Mouse (Mus musculus) c-Kit-positive CD71-positive TER-119-negative erythroid progenitor cells, embryonic 14.5 days (primary cell): ENCODE results near the gene Pak3.
"Not testable (repeated sequence)": the region's sequence is repeated elsewhere in the genome, so short reads cannot be mapped to it uniquely, and the experiment has no call there.

Experiments used
- DNase-seq: peaks from one replicate; pipeline ENCODE4 v3.0.0-alpha.2; 2013; ENCODE audit warnings: low read depth

Gene Pak3

DNA sequence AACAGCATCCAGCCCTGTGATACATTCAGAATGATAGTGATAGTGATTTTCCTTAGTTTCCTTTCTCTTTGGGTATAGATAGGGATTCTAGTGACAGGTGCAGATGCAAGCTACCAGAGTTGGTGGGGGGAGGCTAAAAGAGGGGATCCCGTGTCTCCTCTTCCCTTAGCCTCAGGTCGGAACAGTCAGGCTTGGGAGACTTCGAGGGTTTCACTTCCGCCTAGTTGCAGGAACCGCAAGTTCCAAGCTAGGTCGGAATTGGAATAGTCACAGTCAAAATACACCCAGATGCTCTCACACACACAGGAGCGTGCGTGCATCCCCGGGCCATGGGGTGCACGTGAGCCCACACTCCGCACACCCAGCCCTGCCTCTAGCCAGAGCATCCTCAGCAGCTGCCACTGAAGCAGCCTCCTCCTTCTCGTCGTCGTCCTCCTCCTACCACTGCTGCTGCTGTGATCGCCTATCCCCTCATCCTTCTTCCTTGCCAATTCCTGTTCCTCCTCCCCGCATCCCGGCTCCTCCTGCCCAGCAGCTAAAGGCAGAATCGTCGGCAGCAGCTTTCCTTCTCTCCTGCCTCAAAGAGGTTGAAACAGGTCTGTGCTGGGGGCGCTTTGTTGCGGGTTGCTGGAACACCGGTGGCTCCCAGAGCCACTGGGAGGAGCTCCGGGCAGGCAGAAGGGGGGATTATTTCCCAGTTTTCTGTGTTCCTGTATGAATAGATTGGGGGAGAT lies at the start of gene Pak3:
Gene Pak3, plus strand, starts transcription at position 424 of the 734 bp plus-strand sequence.
- no peak for DNase-seq

DNA sequence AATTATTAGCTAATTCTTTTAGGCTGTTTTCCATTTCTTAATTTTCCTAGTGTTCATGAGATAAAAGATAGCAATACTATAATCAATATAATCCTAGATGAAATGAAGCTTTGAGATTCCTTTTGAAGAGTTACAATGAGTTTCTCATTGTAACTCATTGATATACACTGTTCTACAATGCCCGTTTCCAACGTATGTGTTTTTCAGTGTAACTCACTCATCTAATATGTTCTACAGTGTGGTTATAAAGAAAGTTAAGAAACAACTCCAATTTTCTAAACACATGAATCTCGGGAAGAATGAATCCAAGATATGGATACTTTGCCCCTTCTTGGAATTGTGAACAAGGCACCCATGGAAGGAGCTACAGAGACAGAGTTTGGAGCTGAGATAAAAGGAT lies 35.5 kb upstream of the Pak3 start:
- no peak for DNase-seq

DNA sequence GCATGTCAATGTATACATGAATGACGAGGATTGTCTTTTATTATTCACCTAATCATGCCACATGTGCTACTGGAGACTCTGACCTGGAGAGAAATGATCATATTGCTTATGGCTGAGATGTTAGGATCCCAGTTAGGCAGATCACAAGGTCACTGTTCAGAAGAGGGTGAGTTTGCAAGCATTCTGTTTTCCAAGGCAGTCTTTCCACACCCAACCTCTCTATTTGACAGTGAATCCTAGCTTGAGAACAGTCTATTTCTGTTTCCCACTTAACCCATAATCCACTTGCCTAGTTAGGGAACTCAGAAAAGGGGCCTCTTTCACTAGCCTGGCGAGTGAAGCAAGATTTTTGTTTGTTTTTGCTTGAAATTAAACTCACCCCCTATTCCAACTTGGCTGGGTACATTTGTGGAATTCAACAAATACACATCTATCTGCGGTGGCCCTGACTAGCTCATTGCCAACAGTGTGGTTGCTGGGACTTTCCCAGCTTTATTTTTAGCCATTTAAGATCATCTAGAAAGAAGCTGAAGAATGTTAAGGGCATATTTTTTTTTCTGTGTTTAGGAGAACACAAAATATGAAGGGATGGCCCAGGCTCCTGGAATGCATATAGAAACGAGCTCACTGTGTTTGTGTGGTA lies 17.2 kb upstream of the Pak3 start:
- no peak for DNase-seq

DNA sequence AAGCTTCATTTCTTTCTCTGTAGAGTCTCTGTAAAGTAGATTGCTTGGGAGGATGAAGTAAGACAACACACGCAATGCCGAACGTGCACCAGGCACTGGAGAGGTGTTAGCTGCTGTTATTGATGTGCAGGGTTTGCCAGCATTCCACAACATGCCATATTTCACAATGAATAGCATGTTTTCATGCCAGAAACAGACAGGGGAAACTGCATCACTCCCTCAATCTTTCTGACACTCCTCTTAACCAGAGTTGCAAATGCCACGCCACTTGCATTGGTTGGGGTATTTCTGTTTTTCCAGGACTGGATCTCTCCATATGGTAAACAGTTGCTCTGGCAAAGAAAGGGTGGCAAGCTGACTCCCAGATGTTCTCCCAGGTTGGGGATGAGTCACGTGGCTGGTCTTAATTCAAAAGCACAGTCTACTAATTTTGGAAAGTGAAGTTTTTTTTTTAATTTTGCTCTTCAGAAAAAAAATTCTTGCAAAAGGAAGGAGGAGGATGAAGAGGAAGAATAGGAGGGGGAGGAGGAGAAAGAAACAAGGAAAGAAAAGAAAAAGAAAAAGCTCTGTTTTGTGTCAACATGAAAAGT lies 16.5 kb upstream of the Pak3 start:
- DNase-seq = no peak

DNA sequence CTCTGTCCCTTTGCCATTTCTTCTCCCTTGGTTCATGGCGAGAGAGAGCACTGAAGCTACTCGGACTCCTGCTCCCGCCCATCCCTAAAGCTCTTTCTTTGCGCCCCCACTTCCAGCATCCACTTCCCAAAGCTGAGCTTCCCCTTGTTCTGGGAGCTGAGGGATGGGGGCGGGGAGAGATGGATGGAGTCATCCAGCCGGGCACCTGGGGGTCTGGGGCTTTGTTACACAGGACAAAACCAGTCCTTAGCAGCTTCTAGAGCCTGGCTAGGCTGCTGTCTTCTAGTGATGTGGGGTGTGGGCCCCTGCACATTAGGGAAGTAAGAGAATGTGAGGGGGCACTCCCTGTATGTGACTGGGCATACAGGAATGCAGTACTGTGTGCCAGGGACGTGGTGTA lies 526 bp downstream of the Pak3 start:
- no peak for DNase-seq

DNA sequence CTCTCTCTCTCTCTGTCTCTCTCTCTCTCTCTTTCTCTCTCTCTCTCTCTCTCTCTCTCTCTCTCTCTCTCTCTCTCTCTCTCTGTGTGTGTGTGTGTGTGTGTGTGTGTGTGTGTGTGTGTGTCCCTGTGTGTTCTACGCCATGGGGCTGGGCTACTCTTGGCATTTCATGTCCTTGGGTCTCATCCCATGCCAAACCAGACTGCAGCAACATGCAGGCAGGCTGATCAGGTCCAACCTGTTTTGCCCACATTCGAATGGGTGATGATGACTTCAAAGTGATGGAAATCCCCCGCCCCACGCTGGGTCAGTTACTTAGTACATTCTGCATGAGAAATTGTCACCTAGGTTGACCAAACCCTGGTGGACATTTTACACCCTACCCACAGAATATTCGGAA lies 1.1 kb downstream of the Pak3 start:
- DNase-seq = not testable (repeated sequence)

DNA sequence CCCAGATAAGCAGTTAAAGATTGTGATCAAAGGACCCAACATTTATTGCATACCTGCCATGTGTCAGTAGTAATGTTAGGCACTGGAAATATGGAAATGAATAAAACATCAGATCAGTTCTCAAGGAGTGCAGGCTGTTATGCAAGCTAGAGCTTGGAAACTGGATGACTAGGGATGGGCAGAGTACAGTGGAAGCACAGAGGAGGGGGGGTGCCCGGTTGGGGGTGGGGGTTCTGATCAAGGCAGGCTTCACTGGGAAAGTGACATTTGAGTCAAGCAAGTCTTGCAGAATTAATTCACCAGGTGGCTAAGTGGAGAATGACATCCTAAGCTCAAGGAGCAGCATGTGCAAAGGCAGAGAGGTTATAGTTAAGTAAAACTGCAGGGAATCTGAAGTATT lies 1.8 kb downstream of the Pak3 start:
- DNase-seq = no peak

DNA sequence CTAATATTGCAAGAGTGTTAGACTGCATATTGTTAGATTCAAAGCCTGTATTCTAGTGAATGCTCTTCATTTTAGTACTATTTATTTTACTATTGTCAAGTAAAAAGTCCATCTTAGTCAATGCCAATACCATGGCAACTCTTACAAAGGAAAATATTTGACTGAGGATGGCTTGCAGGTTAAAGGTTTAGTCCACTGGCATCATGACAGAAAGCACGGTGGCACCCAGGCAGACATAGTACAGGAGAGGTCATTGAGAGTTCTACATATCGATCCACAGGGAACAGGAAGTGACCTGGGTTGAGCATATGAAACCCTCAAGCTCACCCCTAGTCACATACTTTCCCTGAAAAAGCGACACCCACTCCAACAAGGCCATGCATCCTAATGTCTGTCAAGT lies 13.9 kb downstream of the Pak3 start:
- DNase-seq = no peak

DNA sequence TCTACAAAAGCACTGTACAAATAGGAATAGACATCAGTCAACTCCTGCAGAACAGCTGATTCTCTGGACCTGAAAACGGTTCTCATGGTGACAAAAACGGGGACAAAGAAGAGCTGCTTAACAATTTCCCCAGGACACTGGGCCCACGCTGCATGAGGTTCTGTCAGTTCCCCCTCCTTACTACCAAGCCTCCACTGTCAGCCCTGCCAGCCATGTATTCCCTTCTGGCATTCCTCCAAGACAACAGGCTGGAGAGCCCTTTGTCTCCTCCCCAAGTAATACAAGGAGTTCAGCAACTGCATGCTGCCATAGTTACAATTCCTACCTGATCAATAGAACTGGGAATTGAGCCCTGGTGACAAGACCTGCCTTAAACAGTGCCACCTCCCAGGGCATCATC lies 15.2 kb downstream of the Pak3 start:
- DNase-seq = no peak

DNA sequence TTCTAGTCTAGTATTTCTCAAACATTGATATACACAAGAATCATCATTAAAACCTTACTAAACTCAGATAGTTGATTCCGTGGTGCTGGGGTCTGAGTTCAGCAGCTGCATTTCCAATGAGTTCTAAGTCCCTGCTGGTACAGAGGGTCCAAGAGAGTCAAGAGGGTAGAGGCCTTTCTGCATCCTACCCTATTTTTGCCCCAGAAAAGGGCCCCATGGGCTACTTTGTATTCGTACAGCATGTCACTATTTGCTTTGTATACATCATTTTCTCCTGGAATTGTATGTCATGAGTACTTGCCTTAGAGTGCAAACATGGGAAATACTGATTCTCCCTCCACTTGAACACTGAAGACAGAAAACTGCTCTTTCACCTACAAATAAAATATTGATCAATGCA lies 24.4 kb downstream of the Pak3 start:
- no peak for DNase-seq

DNA sequence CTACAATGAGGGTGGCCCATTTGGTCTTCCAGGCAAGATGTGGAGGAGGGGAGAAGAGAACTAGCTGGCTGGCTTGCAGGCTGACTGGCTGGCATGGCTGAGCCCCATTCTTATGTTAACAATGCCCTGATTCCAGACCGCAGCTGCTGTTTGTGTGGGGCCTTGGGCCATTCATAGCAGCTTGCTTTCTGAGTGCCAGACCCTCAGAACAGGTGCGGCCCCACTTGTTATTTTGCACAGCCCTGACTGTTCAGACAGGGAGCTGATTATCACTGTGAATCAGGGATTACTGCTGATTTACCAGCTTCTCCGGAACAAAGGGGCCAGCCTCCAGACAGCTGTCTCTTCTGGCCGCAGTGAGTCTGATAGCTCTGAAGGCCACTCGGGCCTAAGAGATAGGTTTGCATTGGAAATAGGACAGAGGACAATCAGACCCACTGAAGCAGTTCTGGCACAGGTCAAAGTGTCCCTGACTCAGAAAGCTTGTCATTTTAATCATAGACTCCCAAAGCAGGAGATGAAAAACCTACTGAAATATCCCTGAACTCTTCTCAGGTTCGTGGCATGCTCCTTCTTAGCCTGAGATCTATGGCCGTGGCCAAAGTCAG lies 24.9 kb downstream of the Pak3 start:
- DNase-seq = no peak

DNA sequence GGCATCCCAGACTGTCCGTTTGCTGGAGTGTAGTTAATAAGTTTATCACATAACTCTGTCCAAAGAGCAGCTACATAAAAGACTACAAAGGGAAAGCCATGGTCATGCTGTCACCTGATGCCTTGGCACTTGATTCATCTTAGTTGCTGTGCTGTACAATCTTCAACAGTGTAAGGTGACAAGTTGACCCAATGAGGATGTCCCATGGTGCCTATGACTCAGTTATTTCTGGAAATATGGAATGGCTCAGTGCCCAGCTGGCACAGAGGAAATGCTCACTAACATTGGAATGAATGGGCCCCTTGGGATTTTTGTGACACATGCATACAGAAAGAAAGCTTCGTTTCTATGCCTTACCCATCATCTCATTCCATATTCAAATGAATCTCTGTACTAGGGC lies 55.3 kb downstream of the Pak3 start:
- DNase-seq = no peak

DNA sequence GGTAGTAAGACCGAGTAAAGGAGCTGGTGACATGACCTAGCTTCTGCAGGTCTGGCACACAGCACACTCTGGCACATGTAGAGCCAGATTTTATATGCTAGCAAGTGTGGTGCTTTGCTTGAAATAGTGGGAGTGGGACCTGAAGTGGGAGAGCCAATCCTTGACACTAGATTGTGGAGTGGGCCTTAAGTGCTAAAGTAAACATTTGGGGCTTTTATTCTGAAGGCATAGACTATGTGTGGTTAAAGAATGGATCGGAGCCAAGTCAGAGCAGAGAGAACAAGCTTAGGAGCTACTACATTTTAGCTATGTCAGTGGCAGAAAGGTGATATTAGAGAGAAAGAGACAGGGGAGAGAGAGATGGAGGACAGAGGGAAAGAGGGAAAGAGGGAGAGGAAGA lies 61.5 kb downstream of the Pak3 start:
- DNase-seq = no peak

DNA sequence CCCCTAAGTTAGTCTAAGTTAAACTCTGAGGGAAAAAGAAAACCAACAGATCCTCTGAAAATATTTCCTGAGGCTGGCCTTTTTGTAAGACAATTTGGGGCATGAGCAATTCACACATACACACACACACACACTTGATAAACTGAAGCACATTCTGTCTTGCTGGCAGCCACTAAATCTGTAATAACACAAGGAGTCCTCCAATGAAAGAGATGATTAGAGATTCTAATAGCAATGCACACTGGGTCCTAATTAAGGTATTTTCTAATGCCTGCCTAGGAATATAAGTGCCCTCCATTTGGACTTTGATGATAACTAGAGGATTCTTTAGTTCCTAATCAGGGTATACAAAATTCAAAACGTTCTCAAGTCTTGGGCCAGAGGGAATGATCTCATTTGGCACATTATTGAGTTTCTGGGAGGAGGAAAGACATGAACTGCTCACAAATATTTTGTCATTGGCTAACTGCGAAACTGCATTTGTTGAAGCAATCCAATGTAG lies 62.1 kb downstream of the Pak3 start:
- DNase-seq = no peak

DNA sequence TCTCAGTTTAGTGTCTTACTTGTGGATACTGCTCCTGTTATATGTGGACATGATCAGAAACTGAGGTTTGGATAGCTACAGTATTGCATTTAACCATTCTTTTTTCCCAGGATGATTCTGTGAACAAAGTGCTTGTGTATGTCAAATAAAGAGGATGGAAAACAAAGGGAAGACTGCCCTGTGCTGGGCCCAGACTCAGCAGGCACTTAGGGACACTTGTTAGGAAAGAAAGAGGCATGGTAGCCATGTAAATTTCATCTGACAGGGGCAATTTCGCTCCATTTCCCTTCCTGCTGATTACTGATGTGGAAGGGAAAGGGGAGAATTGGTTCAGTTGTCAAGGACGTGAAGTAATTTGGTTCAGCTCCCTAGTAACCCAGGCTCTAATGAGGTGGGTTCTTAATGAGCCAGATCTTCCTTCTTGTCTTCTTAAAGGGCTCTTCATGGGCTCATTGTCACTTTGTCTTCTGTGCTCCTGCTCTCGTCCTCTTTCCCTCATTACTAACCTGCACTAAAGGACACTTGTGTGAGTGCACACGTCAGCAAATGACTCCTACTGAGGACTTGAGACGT lies 88.6 kb downstream of the Pak3 start:
- no peak for DNase-seq

DNA sequence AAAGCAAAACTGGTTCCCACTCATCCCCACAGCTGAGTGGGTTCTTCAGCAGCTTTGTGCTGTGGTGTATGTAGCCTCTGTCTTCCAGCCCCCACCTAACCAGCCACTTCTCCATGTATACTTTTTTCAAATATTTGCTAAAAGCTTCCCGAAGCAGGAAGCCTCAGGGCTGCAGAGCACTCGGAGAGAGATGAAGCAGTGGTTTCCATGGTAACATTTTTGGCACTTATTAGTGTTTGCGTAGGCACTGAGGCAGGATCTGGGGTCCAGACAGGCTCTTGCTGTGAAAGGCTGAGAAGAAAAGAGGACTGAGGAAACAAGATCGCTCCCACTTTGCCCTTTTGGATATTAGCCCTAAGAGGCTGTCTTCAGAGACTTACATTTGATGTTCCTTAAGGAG lies 100.3 kb downstream of the Pak3 start:
- DNase-seq = no peak

DNA sequence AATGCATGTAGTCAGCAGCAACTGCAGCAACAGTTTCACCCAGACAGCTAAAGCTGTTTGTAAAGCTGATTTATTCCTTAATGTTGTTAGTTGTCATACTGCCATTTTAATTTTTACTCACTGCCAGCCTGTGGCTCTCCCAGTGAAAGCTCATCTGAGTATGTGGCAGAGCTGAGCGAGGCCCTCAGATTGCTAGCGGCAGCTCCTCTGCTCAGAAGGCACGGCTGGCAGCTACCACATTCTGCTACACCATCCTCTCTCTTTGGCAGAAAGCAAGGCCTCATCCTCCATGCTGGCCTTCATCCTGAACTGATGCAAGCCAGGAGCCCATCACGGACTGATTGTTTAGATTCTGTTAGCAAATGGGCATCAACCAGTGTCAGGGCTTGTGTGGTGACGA lies 109.4 kb downstream of the Pak3 start:
- no peak for DNase-seq

DNA sequence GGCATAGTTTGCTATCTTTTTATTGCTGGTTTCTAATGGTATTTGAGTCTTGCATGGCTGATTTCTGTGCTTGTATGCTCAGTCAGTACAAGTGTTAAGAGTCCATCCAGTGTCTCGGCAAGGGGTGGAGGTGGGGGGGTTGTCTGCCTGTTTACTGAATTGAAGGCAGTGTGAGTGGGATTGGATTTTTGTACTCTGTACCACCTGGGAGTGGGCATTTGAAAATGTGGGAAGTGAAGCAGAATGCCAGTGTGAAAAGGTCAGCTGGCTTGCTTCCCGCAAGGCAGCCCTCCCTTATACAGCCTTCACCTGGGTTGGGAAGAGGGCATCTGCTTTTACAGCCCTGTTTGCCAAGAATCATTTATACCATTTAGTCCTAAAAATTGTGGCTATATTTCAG lies 125.5 kb downstream of the Pak3 start:
- DNase-seq = no peak

DNA sequence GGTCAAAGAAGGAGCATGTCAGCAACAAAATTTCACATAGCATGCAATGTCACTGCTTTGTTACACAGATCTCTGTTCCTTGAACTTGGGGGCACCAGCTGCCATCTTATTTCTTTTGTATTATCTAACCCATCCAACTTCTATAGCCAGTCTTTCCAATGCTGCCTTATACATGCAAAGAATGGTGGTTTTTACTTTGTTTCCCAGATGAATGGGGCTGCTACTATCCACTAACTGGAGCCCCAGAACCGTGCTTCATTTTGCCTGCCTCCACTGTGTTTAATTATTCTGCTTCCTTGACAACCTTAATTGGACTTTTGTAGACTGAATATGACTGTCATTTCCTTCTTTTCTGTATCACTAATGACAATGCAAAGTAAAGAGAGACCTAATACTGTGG lies 126.4 kb downstream of the Pak3 start:
- no peak for DNase-seq

DNA sequence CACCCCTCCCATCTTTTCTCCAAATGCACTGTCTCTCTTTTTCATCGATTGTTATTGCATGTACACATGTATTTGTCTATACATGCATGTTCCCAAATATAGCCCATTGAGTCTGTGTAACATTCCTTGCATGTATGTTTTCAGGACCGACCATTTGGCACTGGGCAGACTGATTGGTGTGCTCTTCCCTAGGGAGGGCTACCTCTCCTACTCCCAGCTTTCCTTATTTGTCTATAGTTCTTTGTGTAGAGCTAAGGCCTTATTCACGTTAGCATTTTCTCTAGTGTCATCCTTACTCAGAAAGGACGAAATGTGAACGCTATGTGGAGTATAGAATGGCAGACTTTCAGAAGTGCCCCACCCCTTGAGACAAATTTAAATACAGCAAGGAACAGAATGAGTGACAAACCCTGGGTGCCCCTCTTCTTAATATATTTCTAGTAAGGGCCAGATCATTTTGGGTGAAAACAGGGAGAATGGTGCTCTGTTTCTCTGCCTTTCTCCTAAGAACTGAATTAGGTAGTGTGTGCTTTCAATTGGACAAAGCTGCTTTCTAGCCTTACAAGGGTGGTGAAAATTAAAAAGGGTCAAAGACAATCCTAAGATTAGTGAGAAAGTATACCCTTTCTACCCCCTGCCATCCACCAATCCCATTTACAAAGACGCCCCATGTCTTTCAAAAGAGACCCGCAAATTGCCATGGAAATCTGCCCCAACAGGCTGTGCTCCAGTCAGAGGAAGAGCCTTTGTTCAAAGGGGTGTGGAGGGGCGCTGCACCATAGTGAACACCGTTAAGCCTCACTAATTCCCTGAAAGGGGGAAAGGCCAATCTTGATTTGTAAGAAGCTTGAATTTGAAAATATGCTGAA lies 136.2 kb downstream of the Pak3 start:
- DNase-seq = no peak

DNA sequence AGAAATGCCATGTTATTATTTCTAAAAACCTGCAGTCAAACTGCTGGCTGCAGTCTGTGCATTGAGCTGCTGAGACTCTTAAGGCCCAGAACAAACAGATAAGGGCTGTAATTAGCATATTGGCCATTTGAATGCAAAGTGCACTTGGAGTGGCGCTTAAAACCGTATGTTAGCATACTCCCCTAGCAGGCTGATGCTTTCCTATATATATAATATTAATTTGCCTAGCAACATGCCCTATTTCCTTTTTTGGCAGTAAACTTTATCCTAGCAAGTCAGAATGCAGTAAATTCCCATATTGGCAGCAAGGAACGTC lies 136.7 kb downstream of the Pak3 start:
- DNase-seq = no peak
